Mouse (Mus musculus): ENCODE measurements at regions not wholly inside any gene's neighbourhood (a gene's known extent, or its start where the extent isn't known, plus 50 kb on each side); places are given as distances from the start of the nearest gene placed in this dataset.

GRCm38 (mm10) chr16:24213577-24213976 is 179.7 kb upstream of the Lpp start:
- DNase-seq (ENCODE audit: low read depth): no peak

DNA sequence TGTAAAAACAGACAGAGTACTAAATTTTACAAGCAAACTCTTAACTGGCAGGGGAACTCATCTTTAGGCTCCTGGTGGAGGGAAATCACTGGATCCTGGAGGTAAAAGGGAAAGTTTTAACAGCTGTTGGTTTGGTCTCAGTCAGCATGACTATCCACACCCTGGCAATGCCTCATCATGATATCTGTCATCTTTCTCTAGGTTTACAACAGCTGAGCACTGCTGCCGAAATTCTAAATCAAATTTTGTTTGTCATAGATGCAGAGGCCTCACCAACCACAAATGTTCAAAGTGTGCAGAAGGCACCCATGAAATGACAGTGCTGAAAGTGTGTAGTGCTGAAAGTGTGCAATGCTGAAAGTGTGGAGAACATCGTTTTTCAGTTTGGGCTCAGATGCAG is 180.6 kb upstream of the Lpp start:
- DNase-seq (ENCODE audit: low read depth): no peak

DNA sequence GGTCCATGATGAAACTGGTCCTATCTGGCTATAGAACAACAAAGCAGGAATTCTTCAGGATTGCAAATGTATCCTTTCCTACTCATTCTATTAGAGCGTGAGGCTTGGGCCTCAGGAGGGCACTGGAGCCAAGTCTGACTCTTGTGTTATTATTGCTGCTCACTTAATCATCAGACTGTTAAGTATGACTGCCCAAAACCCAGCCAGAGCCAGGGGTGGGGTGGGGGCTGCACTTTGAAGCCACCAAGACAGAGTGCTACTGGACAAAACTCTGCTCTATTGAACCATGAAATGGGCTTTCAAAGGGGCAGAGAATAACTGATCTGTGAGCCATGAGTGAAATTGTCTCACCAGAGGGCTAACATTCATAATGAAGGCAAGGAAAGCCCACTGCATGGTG is 181.7 kb upstream of the Lpp start:
- DNase-seq (ENCODE audit: low read depth): no peak

DNA sequence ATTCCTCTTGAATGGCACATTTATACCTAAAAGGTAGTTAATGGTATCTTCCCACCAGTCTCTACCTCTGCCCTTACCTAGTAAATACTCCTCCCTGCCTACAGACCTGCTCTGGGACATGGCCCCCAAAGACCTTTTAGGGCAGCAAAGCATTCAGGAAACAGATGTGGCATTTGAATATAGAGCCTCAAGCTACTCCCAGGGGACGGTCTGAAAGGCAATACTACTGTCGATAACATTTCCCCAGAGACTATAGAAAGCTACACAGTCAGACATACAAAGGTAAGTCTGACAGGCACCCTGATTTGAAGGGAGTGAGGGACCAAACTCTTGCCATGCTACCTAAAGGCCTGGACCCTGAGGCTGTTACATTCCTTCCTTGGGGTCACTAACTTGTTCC is 184.4 kb upstream of the Lpp start:
- DNase-seq (ENCODE audit: low read depth): no peak

- no peak for DNase-seq (ENCODE audit: low read depth)
Measured at GRCm38 (mm10) chr16:24208118-24208517, 185.2 kb upstream of the Lpp start.

- no peak for DNase-seq (ENCODE audit: low read depth)
Measured at GRCm38 (mm10) chr16:24207056-24207455, 186.3 kb upstream of the Lpp start.

DNA sequence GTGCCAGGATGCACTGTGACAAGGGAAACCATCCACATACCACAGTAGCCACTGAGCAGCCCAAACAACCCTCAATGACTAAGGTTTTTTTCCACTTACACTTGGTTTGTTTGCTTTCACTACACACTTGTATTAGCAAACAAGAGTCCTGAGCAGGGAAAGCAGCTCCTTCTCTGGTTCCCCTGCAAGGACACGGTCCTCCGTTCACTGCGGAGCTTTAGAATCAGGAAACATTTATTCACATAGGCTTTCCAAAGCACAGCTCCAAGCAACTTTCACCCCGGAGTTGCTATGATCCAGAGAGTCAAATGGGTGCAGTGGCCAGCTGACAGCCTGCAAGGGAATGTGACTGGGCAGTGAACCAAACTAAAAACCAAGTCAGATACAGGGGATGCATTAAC is 186.8 kb upstream of the Lpp start:
- DNase-seq (ENCODE audit: low read depth): no peak

- no peak for DNase-seq (ENCODE audit: low read depth)
Measured at GRCm38 (mm10) chr16:24205594-24205993, 187.7 kb upstream of the Lpp start.

DNA sequence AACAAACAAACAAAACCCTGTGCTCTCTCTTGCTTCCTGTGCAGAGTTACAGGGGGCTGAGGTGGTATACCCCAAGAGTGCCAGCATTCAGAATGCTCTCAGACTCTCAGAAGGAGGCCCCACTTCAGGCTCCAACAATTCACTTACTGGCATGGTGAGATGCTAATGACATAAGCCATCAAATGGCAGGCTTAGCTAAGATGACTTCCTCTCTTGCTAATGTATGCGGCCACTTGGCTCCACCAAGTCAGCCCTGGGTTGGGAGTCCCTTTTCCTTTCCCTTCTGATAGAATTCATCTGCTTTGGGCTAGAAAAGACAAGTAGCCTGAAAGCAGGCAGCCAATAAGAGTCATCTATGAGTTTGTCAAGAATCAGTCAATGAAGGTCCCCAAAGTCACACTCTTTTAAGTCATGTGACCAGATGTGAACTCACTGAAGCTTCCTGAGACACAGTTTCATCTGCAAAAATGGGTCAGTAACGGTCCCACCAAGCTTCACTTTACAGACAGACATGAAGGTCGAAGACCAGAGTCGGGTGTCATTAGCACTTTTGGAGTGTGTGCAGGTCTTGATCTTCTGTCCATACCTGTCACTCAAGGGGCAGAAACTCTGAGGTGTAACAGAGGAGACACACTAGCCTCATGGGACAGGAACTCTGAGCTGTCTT is 189.1 kb upstream of the Lpp start:
- no peak for DNase-seq (ENCODE audit: low read depth)

DNA sequence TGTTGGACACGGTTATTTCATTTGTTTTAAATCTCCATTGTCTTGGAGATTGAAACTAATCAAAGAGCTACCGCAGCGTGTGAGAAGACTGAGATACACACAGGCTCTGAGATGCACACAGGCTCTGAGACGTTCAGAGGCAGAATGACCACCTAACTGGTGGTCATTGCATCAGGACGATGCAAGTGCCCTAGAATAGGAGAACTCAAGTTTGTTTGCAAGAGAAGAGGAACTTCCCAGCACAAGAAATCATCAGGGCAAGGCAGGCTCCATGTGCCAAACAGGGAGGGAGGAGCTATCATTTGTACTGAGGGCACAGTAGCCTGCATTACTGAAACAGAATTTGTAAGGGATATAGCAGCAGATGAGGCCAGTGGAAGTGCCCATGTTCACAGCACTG is 190.7 kb upstream of the Lpp start:
- no peak for DNase-seq (ENCODE audit: low read depth)

- no peak for DNase-seq (ENCODE audit: low read depth)
Measured at GRCm38 (mm10) chr16:24201455-24201854, 191.9 kb upstream of the Lpp start.

- no peak for DNase-seq (ENCODE audit: low read depth)
Measured at GRCm38 (mm10) chr16:24200200-24200599, 193.1 kb upstream of the Lpp start.

DNA sequence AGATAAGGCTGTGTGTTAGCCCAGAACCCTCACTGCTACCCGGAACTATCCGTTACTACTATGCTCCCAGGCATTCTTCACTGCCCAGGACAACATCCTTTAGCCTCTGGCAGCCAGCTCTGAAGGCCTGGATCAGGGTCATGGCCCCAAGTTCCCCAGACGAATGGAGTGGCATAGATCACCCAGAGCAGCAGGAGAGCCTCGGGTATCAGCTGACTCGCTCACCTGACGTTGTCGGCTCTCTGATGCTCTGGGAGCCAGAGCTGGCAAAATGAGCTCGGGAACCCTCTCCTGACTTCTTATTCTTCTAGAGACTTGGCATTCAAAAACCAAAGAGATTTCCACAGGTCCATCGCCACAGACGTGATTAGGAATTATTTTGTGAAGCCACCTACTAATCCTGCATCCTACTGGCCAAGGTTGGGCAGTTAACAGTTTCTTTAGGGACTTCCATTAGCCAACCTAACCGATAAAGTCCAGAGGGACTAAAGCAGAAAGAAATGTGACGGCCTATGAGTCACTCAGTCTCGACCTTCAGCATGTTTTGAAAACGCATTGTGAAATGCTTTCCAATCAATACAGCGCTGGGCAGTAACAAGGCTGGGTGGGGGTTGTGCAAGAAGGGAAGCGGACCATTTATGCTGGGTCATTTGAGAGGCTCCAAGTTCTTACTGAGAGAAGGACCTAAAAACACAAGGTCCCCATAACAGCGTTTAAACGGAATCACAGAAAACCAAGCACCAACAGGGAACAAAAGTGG is 193.7 kb upstream of the Lpp start:
- no peak for DNase-seq (ENCODE audit: low read depth)

GRCm38 (mm10) chr16:24198291-24198690 is 195.0 kb upstream of the Lpp start:
- no peak for DNase-seq (ENCODE audit: low read depth)

DNA sequence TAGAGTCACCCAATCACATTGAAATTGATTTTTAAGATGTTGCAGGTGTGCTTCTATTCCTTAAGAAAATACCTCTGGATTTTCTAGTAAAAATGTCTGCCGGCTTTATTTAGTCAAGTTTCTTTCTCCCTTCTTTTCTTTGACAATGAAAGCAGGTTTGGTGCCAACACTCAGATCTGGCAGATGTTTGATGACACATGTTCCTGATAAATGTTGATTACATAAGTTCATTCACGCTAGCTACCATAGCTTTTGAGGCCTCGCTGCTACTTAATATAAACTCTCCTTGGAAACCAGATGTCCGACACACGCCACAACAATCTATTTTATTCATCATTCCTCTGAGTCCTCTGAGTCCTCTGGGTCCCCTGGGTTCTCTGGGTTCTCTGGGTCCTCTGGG is 195.7 kb upstream of the Lpp start:
- no peak for DNase-seq (ENCODE audit: low read depth)

- DNase-seq (ENCODE audit: low read depth): no peak
Measured at GRCm38 (mm10) chr16:24193945-24194344, 199.4 kb upstream of the Lpp start.

DNA sequence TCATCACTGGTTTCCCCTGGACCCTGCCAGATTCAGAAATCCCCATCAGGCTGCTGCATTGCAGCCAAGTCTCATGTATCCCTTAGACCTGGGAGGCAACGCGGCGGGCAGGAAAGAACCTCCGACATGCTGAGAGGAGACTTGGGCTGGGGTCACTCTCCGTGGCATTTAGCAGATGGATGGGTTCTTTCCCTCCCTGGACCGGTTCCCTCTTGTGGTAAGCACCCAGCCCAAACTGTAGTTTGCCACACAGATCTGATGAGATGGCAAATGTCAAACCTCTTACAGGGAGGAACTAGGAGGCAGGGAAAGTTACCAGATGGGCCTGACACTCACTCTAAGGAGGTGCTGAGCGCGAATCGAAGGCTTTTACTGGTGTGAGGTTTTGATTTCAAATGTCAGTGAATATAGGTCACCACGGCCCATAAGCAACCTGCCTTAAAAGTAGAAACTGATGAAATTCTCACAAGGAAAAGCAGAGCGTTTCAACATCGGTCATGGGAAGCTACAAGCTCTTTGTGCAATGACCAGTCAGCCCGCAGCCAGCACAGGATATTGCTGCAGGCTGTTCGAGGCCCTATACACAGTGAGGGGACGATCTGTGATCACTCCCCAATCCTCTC is 199.9 kb upstream of the Lpp start:
- no peak for DNase-seq (ENCODE audit: low read depth)

DNA sequence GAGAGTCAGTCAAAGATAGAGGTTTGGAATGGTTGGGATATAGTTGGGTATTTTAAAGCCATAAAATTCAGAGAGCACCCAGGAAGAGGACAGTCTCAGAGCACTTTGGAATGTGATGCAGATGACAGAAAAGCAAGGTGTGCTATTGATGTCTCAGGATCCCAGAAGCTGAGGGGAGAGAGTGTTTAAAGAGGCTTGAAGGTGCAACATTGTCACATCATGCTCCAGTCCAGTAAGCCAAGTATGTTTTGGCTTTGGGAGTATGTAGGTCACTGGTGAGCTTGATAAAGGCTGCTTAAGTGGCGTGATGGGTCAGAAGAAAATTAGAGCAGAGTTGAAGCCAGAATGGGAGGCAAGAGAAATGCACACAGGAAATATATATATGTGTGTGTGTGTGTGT is 201.3 kb upstream of the Lpp start:
- no peak for DNase-seq (ENCODE audit: low read depth)

- peak; percentile 54 for DNase-seq (ENCODE audit: low read depth)
Measured at GRCm38 (mm10) chr16:24187131-24187530, 198.5 kb upstream of the Bcl6 start.

DNA sequence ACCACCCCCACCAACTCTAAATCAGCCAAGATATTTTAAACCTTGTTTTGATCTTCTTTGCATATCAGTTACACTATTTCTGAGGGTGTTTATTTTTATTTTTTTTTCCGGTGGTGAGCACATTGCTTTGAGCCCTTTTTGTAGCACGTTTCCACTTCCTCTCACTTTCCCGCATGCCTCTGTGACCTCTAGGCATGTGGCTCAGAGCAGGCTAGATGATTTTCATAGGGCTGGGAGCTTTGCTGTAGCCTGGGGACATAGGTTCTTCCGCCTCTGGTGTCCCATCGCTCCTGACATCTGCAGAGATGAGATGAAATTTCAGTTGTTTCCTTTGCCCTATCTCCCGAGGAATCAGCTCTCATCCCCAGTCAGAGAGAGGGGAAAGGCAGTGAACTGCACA is 197.3 kb upstream of the Bcl6 start:
- peak; percentile 38 for DNase-seq (ENCODE audit: low read depth)

- DNase-seq (ENCODE audit: low read depth): no peak
Measured at GRCm38 (mm10) chr16:24184846-24185245, 196.2 kb upstream of the Bcl6 start.

GRCm38 (mm10) chr16:24183216-24183615 is 194.6 kb upstream of the Bcl6 start:
- no peak for DNase-seq (ENCODE audit: low read depth)

DNA sequence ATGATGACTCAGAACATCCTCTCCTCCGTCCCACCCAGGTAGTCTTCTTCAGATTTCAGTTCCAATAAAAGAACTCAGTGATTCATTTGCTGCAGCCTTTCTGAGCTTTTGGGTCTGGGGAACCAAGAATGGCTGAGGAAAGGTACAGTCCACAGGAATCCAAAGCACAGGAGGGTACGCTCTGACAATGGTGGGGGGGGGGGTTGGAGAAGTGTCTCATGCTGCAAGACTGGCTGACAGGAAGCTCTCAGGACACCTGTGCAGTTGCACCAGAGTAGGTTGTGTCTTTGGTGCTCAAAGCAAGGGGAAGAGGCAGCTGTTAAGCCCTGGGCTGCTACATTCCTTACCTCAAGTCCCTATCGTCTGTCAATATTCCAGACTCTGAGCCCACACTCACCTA is 192.7 kb upstream of the Bcl6 start:
- no peak for DNase-seq (ENCODE audit: low read depth)
